Mouse (Mus musculus) cerebellum, postnatal 36 days (tissue): Measurements from ENCODE around the gene Auts2.

Experiments
- DNase-seq, 2 experiments: peaks; one replicate each; pipeline ENCODE4 v3.0.0; 2021 to 2022; ENCODE audit warnings: mixed read lengths in 2 of 2

Auts2 gene

GRCm38 (mm10) chr5:132380261-132380660, 162.9 kb downstream of the Auts2 start:
- DNase-seq, result no peak

- DNase-seq, result no peak
These were observed 164.2 kb downstream of the Auts2 start for GRCm38 (mm10) chr5:132378977-132379376.

- DNase-seq, result no peak
These were observed 168.0 kb downstream of the Auts2 start for GRCm38 (mm10) chr5:132375130-132375529.

GRCm38 (mm10) chr5:132373471-132374075, 169.6 kb downstream of the Auts2 start:
- peak; percentile 52 to 58 for DNase-seq

- no peak for DNase-seq
These were observed 170.5 kb downstream of the Auts2 start for GRCm38 (mm10) chr5:132372605-132373004.

GRCm38 (mm10) chr5:132368678-132369088, 174.5 kb downstream of the Auts2 start:
- peak in 1 of 2 experiments; percentile 11 for DNase-seq

GRCm38 (mm10) chr5:132361276-132361675, 181.9 kb downstream of the Auts2 start:
- DNase-seq, result no peak

- no peak for DNase-seq
These were observed 185.4 kb downstream of the Auts2 start for GRCm38 (mm10) chr5:132357726-132358125.

- DNase-seq, result no peak
These were observed 187.2 kb downstream of the Auts2 start for GRCm38 (mm10) chr5:132355935-132356334.

GRCm38 (mm10) chr5:132352437-132352836, 190.7 kb downstream of the Auts2 start:
- DNase-seq, result no peak

GRCm38 (mm10) chr5:132351139-132351538, 192.0 kb downstream of the Auts2 start:
- DNase-seq, result no peak

- no peak for DNase-seq
These were observed 201.8 kb downstream of the Auts2 start for GRCm38 (mm10) chr5:132341315-132341714.

- no peak for DNase-seq
These were observed 205.5 kb downstream of the Auts2 start for GRCm38 (mm10) chr5:132337677-132338076.

GRCm38 (mm10) chr5:132335719-132336118, 207.4 kb downstream of the Auts2 start:
- DNase-seq, result no peak

GRCm38 (mm10) chr5:132334796-132335195, 208.3 kb downstream of the Auts2 start:
- DNase-seq, result no peak

- DNase-seq, result no peak
These were observed 209.4 kb downstream of the Auts2 start for GRCm38 (mm10) chr5:132333744-132334143.

- DNase-seq, result no peak
These were observed 210.6 kb downstream of the Auts2 start for GRCm38 (mm10) chr5:132332521-132332920.

- DNase-seq, result no peak
These were observed 213.8 kb downstream of the Auts2 start for GRCm38 (mm10) chr5:132329171-132329936.

GRCm38 (mm10) chr5:132324246-132324883, 218.8 kb downstream of the Auts2 start:
- no peak for DNase-seq

GRCm38 (mm10) chr5:132323608-132324007, 219.5 kb downstream of the Auts2 start:
- no peak for DNase-seq

- DNase-seq, result no peak
These were observed 220.2 kb downstream of the Auts2 start for GRCm38 (mm10) chr5:132322971-132323370.

GRCm38 (mm10) chr5:132318026-132318765, 224.9 kb downstream of the Auts2 start:
- DNase-seq, result peak; percentile 24 to 48

GRCm38 (mm10) chr5:132316897-132317296, 226.2 kb downstream of the Auts2 start:
- DNase-seq, result no peak
